In genomic region chr8:114876161-114876611, GRCm38 (mm10) we compare ENCODE assay signal across 9 mouse cellular contexts.
DNase-seq lines count a peak whose midpoint lies in the region; ATAC-seq and TF ChIP-seq lines count a peak whose summit lies in the region.
"Had no signal": no experiment of that assay in that cellular context is flagged by ENCODE, and none has a peak within 500 bp of the region (broad histone marks: within the 10 kb centered on the region; RNA-seq: fewer than 3 reads in every experiment).

No protein-coding gene starts in this region.

- no peak for TF ChIP-seq EP300 in stomach, postnatal 0 days (optimal IDR thresholded peaks at IDR 0.05)

- peak overlapping the region; percentile 29; the same call in 1 of the 2 replicates for H3K9ac ChIP-seq in lung, embryonic 16.5 days (ENCODE audit: low read length)
- no peak overlapping the region for H3K9ac ChIP-seq in forebrain, embryonic 14.5 days (ENCODE audit: low read length)
- no peak overlapping the region for H3K9ac ChIP-seq in stomach, postnatal 0 days (ENCODE audit: low read length)

- H3K4me3 ChIP-seq in lung, embryonic 16.5 days (ENCODE audit: low read length) = 0 out of 2 replicates have a peak overlapping the region, but pooled peaks have one; percentile 10
- no peak overlapping the region for H3K4me3 ChIP-seq in forebrain, embryonic 14.5 days (ENCODE audit: low read depth, low read length)
- no peak overlapping the region for H3K4me3 ChIP-seq in stomach, postnatal 0 days (ENCODE audit: low read depth, low read length)
- H3K4me3 ChIP-seq: myocyte had no signal

- TF ChIP-seq CTCF in stomach, postnatal 0 days (IDR thresholded peaks at IDR 0.05; ENCODE audit: low read depth) = no peak

- peak; percentile 60 for ATAC-seq in lung, embryonic 16.5 days (ENCODE audit: low read depth)
- peak; percentile 69; the same call in 1 of the 2 replicates for ATAC-seq in forebrain, embryonic 14.5 days
- ATAC-seq in stomach, postnatal 0 days (ENCODE audit: low FRiP score, low TSS enrichment) = no peak
- ATAC-seq in inflammation-experienced regulatory T-cells, adult 6 months = no peak

- H3K36me3 ChIP-seq in lung, embryonic 16.5 days (ENCODE audit: control insufficient read depth, insufficient read depth, low read length) = no peaks in the 10 kb centered on the region
- no peaks in the 10 kb centered on the region for H3K36me3 ChIP-seq in forebrain, embryonic 14.5 days (ENCODE audit: control insufficient read depth, insufficient read depth, low read length)
- H3K36me3 ChIP-seq in stomach, postnatal 0 days (ENCODE audit: control insufficient read depth, insufficient read depth, low read length) = no peaks in the 10 kb centered on the region

- peaks cover 27% of the 10 kb centered on the region for H3K4me1 ChIP-seq in lung, embryonic 16.5 days (replicated peaks; ENCODE audit: control insufficient read depth, insufficient read depth, low read length)
- peaks cover 7% of the 10 kb centered on the region; the same call in 1 of the 2 replicates for H3K4me1 ChIP-seq in forebrain, embryonic 14.5 days (ENCODE audit: control insufficient read depth, insufficient read depth, low read length)
- no peaks in the 10 kb centered on the region for H3K4me1 ChIP-seq in stomach, postnatal 0 days (replicated peaks; ENCODE audit: control insufficient read depth, insufficient read depth)

- H3K27me3 ChIP-seq in lung, embryonic 16.5 days (ENCODE audit: control insufficient read depth, insufficient read depth, low read depth, low read length) = no peaks in the 10 kb centered on the region
- no peaks in the 10 kb centered on the region for H3K27me3 ChIP-seq in forebrain, embryonic 14.5 days (replicated peaks; ENCODE audit: control insufficient read depth, insufficient read depth, low read length)
- H3K27me3 ChIP-seq in stomach, postnatal 0 days (ENCODE audit: control insufficient read depth, insufficient read depth, low read length) = no peaks in the 10 kb centered on the region

- no peaks in the 10 kb centered on the region for H3K9me3 ChIP-seq in lung, embryonic 16.5 days (ENCODE audit: control insufficient read depth, low read length)
- no peaks in the 10 kb centered on the region; the same call in 1 of the 2 replicates for H3K9me3 ChIP-seq in forebrain, embryonic 14.5 days (replicated peaks; ENCODE audit: control insufficient read depth, low read length)
- H3K9me3 ChIP-seq in stomach, postnatal 0 days (ENCODE audit: control insufficient read depth, low read length) = no peaks in the 10 kb centered on the region

- peak overlapping the region; percentile 93 for H3K27ac ChIP-seq in lung, embryonic 16.5 days (ENCODE audit: low read length)
- no peak overlapping the region for H3K27ac ChIP-seq in forebrain, embryonic 14.5 days (ENCODE audit: low read depth, low read length)
- H3K27ac ChIP-seq in stomach, postnatal 0 days (replicated peaks) = no peak overlapping the region

- peak overlapping the region; percentile 43 for H3K4me2 ChIP-seq in lung, embryonic 16.5 days (ENCODE audit: low read depth, low read length)
- H3K4me2 ChIP-seq in forebrain, embryonic 14.5 days (ENCODE audit: low read length) = peak overlapping the region; percentile 24; the same call in 1 of the 2 replicates
- H3K4me2 ChIP-seq in stomach, postnatal 0 days (replicated peaks; ENCODE audit: low read depth) = peak overlapping the region; percentile 31; the same call in 1 of the 2 replicates

- WGBS in lung, embryonic 16.5 days = 12% methylated on average over 11 of the region's 11 CpGs
- WGBS in forebrain, embryonic 14.5 days = 2% methylated on average over 11 of the region's 11 CpGs
- WGBS in stomach, postnatal 0 days = 23% methylated on average over 11 of the region's 11 CpGs

- no peak for DNase-seq in lung, postnatal 36 days
- DNase-seq in forebrain, embryonic 14.5 days (ENCODE audit: low spot score) = peak; percentile 78
- peak; percentile 62 for DNase-seq in mesoderm, embryonic 11.5 days (ENCODE audit: low read depth, low spot score)
- no peak for DNase-seq in stomach, postnatal 0 days (ENCODE audit: low spot score)
- DNase-seq in cerebellum, adult 8-10 months = no peak
- DNase-seq: layer of hippocampus, postnatal 36 days had no signal

Comparison
In these comparisons a context has a peak if more than half of its experiments do, and no peak if none do; other contexts are left out.
1. ATAC-seq: peak in lung, embryonic 16.5 days (single experiment) and forebrain, embryonic 14.5 days (single experiment); none in stomach, postnatal 0 days (single experiment) and inflammation-experienced regulatory T-cells, adult 6 months (single experiment).
2. DNase-seq: peak in forebrain, embryonic 14.5 days (single experiment) and mesoderm, embryonic 11.5 days (single experiment); none in lung, postnatal 36 days (single experiment), stomach, postnatal 0 days (single experiment) and cerebellum, adult 8-10 months (single experiment).
3. Peak in every context shown above with its lines, with median percentiles within 50 percentile points of each other: H3K4me2 ChIP-seq.